Mouse (Mus musculus): ENCODE measurements at regions not wholly inside any gene's neighbourhood (a gene's known extent, or its start where the extent isn't known, plus 50 kb on each side); places are given as distances from the start of the nearest gene placed in this dataset.

- no peak for DNase-seq (ENCODE audit: low spot score in 2 of 2)
Measured at GRCm38 (mm10) chr9:116232386-116232785, 57.2 kb upstream of the Tgfbr2 start.

DNA sequence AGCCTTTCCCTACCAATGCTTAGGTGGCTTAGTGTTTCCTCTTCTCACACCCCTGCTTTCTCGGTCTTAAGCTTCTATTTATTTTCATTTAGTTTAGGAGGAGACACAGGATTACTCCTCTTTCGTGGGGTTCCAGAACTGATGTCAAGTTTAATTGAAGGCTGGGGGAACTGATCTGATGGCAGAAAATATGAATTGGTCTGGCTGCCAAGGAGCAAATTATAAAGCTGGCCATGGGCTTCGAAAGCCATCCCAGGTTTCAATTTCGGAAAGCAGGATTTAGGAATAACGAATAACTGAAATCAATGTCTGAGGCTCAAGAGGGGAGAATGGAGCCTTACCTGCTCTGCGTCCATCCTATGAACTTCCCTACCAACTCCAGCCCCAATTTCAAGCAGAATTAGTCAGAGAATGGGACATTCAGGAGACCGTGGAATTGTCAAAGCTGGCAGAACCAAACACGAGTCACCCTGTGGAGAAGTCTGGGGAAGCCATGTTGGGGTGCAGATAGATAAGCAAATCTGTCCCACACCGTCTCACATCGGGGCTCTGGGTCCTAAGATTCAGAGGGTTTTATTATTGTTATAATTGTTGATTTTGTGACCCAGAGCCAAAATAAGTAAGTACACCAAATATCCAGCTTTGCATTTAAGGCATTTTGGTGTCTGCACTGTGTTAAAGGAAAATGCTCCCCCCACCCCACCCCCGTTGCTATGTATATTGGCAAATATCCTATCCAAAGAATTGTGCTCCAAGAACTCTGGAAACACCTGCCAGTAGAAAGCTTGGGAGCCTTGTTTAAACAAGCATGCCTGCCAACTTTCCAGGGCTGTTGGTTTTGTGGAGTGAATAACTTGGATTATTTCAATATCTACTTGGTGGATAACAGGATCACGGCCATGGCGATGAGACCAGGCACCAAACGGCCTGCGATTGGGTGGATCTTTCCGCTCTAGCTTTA, 56.5 kb upstream of the Tgfbr2 start:
- DNase-seq (ENCODE audit: low spot score in 2 of 2), result peak in 1 of 2 experiments; percentile 38

DNA sequence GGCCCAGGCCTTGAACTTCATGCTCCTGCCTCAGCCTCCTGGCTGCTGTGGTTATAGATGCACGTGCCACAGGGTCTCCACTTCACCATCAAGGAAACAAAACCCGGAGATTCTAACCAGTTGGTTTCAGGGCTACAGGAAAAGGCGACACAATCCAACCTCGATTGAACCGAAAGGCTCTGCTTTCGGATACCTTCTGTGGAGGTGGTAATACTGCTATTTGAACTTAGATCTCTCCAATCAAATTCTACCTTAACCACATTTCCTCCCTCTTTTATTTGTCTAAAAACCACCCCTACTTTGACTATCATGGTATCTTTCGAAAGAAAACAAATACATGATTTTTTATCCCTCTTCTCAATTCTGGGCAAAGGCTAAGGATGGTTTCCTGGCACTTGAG, 55.2 kb upstream of the Tgfbr2 start:
- no peak for DNase-seq (ENCODE audit: low spot score in 2 of 2)

DNA sequence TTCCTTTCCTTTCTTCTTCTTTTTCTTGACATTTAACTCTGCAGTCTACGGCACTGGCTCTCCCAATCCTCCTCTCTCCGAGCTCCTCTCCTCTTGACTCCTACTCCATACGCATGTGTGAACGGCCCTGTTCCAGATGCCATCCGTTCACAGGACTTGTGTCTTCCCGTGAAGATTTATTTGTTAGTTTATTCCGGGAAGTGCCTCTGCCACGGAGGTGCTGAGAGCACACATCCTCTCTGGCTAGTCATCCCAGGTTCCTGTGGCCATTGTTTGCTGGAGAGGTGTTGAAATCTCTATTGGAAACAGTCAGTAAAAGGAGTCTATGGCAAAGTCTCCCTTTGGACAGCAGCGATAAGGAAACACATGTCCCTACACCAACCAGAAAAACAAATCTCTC, 53.3 kb upstream of the Tgfbr2 start:
- DNase-seq (ENCODE audit: low spot score in 2 of 2), result no peak

DNA sequence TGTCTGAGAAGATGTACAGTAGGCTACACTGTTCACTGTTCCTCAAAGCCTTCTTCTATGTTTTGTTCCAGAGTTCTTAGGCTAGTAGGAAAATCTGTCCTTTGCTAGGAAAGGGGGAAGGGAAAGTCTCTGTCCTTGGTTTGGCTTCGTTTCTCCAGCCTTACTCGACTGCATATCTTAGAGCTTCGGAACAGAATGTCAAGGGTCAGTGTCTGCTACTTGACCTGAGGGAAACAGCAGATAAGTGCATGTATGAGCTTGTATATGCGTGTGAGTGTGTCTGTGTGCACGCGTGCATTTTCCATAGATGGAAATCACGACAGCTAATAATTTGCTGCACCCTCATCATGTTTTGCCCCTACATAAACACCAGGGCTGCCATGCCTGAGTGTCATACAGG, 52.6 kb upstream of the Tgfbr2 start:
- DNase-seq (ENCODE audit: low spot score in 2 of 2), result no peak
